Mouse (Mus musculus) lung, postnatal 0 days (tissue): ENCODE data around the gene Zfp428. TPM values are rescaled to one million over a fixed set of nuclear protein-coding genes. Genes with fewer than 3 reads are reported as not detected.

ENCODE experiments used
- ATAC-seq: fragments of 200-750 bp; cut with Nextera tagmentation; 2 replicates; pipeline ENCODE4 v1.8.0; 2017; ENCODE audit warnings: moderate library complexity
- DNase-seq: peaks from one replicate; pipeline ENCODE4 v3.0.0-alpha.2; 2016; ENCODE audit warnings: low spot score
- H3K27ac ChIP-seq: fragments of 300-500 bp; sonication (generic); 2 replicates; pipeline ENCODE4 v1.5.1; 2014; ENCODE audit warnings: antibody characterized with exemption, mild to moderate bottlenecking, low read length, mixed read lengths
- H3K27me3 ChIP-seq: fragments of 300-500 bp; sonication (generic); replicated peaks from 2 replicates; pipeline ENCODE4 v1.6.1; 2014; ENCODE audit warnings: low read length, mixed read lengths; ENCODE audit not compliant: insufficient read depth
- H3K36me3 ChIP-seq: fragments of 300-500 bp; sonication (generic); 2 replicates; pipeline ENCODE4 v1.6.1; 2014; ENCODE audit warnings: low read length, mixed read lengths; ENCODE audit not compliant: insufficient read depth
- H3K4me1 ChIP-seq: fragments of 300-500 bp; sonication (generic); 2 replicates; pipeline ENCODE4 v1.6.1; 2014; ENCODE audit warnings: antibody characterized with exemption, low read depth, low read length, mixed read lengths; ENCODE audit not compliant: insufficient read depth
- H3K4me2 ChIP-seq: fragments of 300-500 bp; sonication (generic); replicated peaks from 2 replicates; pipeline ENCODE4 v1.6.1; 2014; ENCODE audit warnings: low read depth, mild to moderate bottlenecking, low read length, moderate library complexity, mixed read lengths
- H3K4me3 ChIP-seq: fragments of 300-500 bp; sonication (generic); 2 replicates; pipeline ENCODE4 v1.5.1; 2014; ENCODE audit warnings: low read depth, low read length
- H3K9ac ChIP-seq: fragments of 300-500 bp; sonication (generic); replicated peaks from 2 replicates; pipeline ENCODE4 v1.6.1; 2014; ENCODE audit warnings: low read depth, mild to moderate bottlenecking
- H3K9me3 ChIP-seq: fragments of 300-500 bp; sonication (generic); 2 replicates; pipeline ENCODE4 v1.6.1; 2016; ENCODE audit warnings: low read length, mixed read lengths
- CTCF ChIP-seq: IDR thresholded peaks from 2 replicates; pipeline ENCODE4 v1.5.1; 2016; ENCODE audit warnings: antibody characterized with exemption, mild to moderate bottlenecking
- EP300 ChIP-seq: IDR thresholded peaks from 2 replicates; pipeline ENCODE4 v1.6.1; 2016; ENCODE audit warnings: antibody characterized with exemption, mild to moderate bottlenecking, control low read depth
- WGBS: fragments of 180-500 bp; shearing (Covaris S2); extraction: QIAGEN DNeasy Blood & Tissue Kit; methylation state at CpG from one replicate; pipeline ENCODE4 v1.1.7; 2014; 5-methylcytosine and 5-hydroxymethylcytosine counted together
- polyA plus RNA-seq: library from polyadenylated mRNA; unstranded; fragments of >200 nt; fragmentation: Nextera tagmentation; extraction: Ambion mirVana; gene quantifications from 2 replicates; pipeline ENCODE4 v1.2.1, GENCODE M21; 2015

Gene Zfp428
- polyA plus RNA-seq, 1 experiment from 2014 or later: 17.0 TPM

- Histone ChIP-seq H3K4me2 (no peak overlapping the region), H3K36me3 (no peaks in the 10 kb centered on the region), H3K9ac (no peak overlapping the region), H3K9me3 (no peaks in the 10 kb centered on the region), H3K27ac (no peak overlapping the region), H3K4me1 (peaks cover 4% of the 10 kb centered on the region; the same call in 1 of the 2 replicates), H3K4me3 (no peak overlapping the region), H3K27me3 (peaks cover 12% of the 10 kb centered on the region; the same call in 1 of the 2 replicates)
- 78% methylated on average over 9 of the region's 9 CpGs for WGBS
- ATAC-seq: no peak
- TF ChIP-seq CTCF: no peak
- TF ChIP-seq EP300: no peak
- no peak for DNase-seq
Observed at GRCm38 (mm10) chr7:24485481-24485880, 21.3 kb upstream of the Zfp428 start.

- Histone ChIP-seq H3K9ac (no peak overlapping the region), H3K36me3 (no peaks in the 10 kb centered on the region), H3K27ac (no peak overlapping the region), H3K4me2 (no peak overlapping the region), H3K9me3 (no peaks in the 10 kb centered on the region), H3K4me1 (peaks cover under 1% of the 10 kb centered on the region; the same call in 1 of the 2 replicates), H3K4me3 (no peak overlapping the region), H3K27me3 (peaks cover under 1% of the 10 kb centered on the region; the same call in 1 of the 2 replicates)
- ATAC-seq (no peak), DNase-seq (no peak)
- TF ChIP-seq CTCF (no peak), EP300 (no peak)
- 53% methylated on average over 9 of the region's 9 CpGs for WGBS
Observed at GRCm38 (mm10) chr7:24486654-24487130, 20.1 kb upstream of the Zfp428 start.

- H3K9me3 ChIP-seq: no peaks in the 10 kb centered on the region
- no peaks in the 10 kb centered on the region for H3K27me3 ChIP-seq
- DNase-seq (no peak), ATAC-seq (no peak)
- no peak overlapping the region for H3K9ac ChIP-seq
- H3K27ac ChIP-seq: no peak overlapping the region
- TF ChIP-seq EP300 (no peak), CTCF (no peak)
- no peaks in the 10 kb centered on the region for H3K36me3 ChIP-seq
- 39% methylated on average over 3 of the region's 3 CpGs for WGBS
- H3K4me3 ChIP-seq: no peak overlapping the region
- H3K4me2 ChIP-seq: no peak overlapping the region
- H3K4me1 ChIP-seq: no peaks in the 10 kb centered on the region
Observed at GRCm38 (mm10) chr7:24487403-24487802, 19.4 kb upstream of the Zfp428 start.

GRCm38 (mm10) chr7:24488303-24488702, 18.5 kb upstream of the Zfp428 start:
- Histone ChIP-seq H3K4me1 (no peaks in the 10 kb centered on the region), H3K27ac (no peak overlapping the region), H3K4me2 (no peak overlapping the region), H3K4me3 (no peak overlapping the region), H3K27me3 (no peaks in the 10 kb centered on the region), H3K9me3 (no peaks in the 10 kb centered on the region), H3K9ac (no peak overlapping the region), H3K36me3 (no peaks in the 10 kb centered on the region)
- ATAC-seq (no peak), DNase-seq (no peak)
- WGBS: 81% methylated on average over 8 of the region's 8 CpGs
- TF ChIP-seq EP300 (no peak), CTCF (no peak)

- WGBS: 10% methylated on average over 43 of the region's 43 CpGs
- DNase-seq (no peak), ATAC-seq (peak; percentile 53)
- Histone ChIP-seq H3K9me3 (0 out of 2 replicates have a peak, but pooled peaks cover 2% of the 10 kb centered on the region), H3K27ac (no peak overlapping the region), H3K36me3 (no peaks in the 10 kb centered on the region), H3K4me2 (peak overlapping the region; percentile 49), H3K4me1 (no peaks in the 10 kb centered on the region), H3K9ac (no peak overlapping the region), H3K4me3 (no peak overlapping the region), H3K27me3 (peaks cover 19% of the 10 kb centered on the region)
- TF ChIP-seq CTCF: no peak
- no peak for TF ChIP-seq EP300
Observed at GRCm38 (mm10) chr7:24499856-24500577, 6.8 kb upstream of the Zfp428 start.

- Histone ChIP-seq H3K27ac (no peak overlapping the region), H3K27me3 (peaks cover 19% of the 10 kb centered on the region), H3K9me3 (0 out of 2 replicates have a peak, but pooled peaks cover 2% of the 10 kb centered on the region), H3K4me2 (no peak overlapping the region), H3K4me1 (no peaks in the 10 kb centered on the region), H3K4me3 (no peak overlapping the region), H3K9ac (no peak overlapping the region), H3K36me3 (no peaks in the 10 kb centered on the region)
- WGBS: 34% methylated on average over 7 of the region's 7 CpGs
- DNase-seq (no peak), ATAC-seq (no peak)
- TF ChIP-seq CTCF (peak; percentile 53), EP300 (no peak)
Observed at GRCm38 (mm10) chr7:24500929-24501328, 5.9 kb upstream of the Zfp428 start.
